Mouse (Mus musculus): ENCODE results near the gene Maz. TPM values are rescaled to one million over a fixed set of nuclear protein-coding genes. Genes with fewer than 3 reads are reported as not detected.

Maz gene
- polyA plus RNA-seq, 1 experiment: 72.0 TPM

GRCm38 (mm10) chr7:127021563-127022527, 5.0 kb downstream of the Maz start:
- no peak for DNase-seq (ENCODE audit: low spot score)

- no peak for DNase-seq (ENCODE audit: low spot score)
These were observed 5.8 kb downstream of the Maz start, which contains the start of the genes Gm42742 and Prrt2 for GRCm38 (mm10) chr7:127020901-127021562. Gene Gm42742 (minus strand): TSS chr7:127021097. Gene Prrt2 (minus strand): TSS chr7:127021211.

- DNase-seq (ENCODE audit: low spot score): no peak
These were observed 6.3 kb downstream of the Maz start for GRCm38 (mm10) chr7:127020491-127020890.

- no peak for DNase-seq (ENCODE audit: low spot score)
These were observed 6.8 kb downstream of the Maz start for GRCm38 (mm10) chr7:127020031-127020430.

GRCm38 (mm10) chr7:127019306-127019960, 7.4 kb downstream of the Maz start:
- no peak for DNase-seq (ENCODE audit: low spot score)

GRCm38 (mm10) chr7:127018416-127019305, 8.2 kb downstream of the Maz start:
- no peak for DNase-seq (ENCODE audit: low spot score)

- DNase-seq (ENCODE audit: low spot score): no peak
These were observed 8.9 kb downstream of the Maz start for GRCm38 (mm10) chr7:127017950-127018345.

GRCm38 (mm10) chr7:127016971-127017949, 9.6 kb downstream of the Maz start, which contains the start of gene Pagr1a:
Gene Pagr1a (minus strand): TSS chr7:127017352.
- peak; percentile 94 for DNase-seq (ENCODE audit: low spot score)

GRCm38 (mm10) chr7:127016486-127016938, 10.3 kb downstream of the Maz start:
- no peak for DNase-seq (ENCODE audit: low spot score)

- DNase-seq (ENCODE audit: low spot score): no peak
These were observed 10.6 kb downstream of the Maz start, which contains the start of gene Pagr1b for GRCm38 (mm10) chr7:127016481-127016485. Gene Pagr1b (minus strand): TSS chr7:127016484.

- no peak for DNase-seq (ENCODE audit: low spot score)
These were observed 10.8 kb downstream of the Maz start for GRCm38 (mm10) chr7:127016081-127016480.

GRCm38 (mm10) chr7:127014993-127015392, 11.8 kb downstream of the Maz start:
- no peak for DNase-seq (ENCODE audit: low spot score)

- DNase-seq (ENCODE audit: low spot score): peak; percentile 55
These were observed 12.5 kb downstream of the Maz start, which contains the start of gene Mvp for GRCm38 (mm10) chr7:127014320-127014719. Gene Mvp (minus strand): TSS chr7:127014621.

GRCm38 (mm10) chr7:127013385-127013784, 13.5 kb downstream of the Maz start:
- DNase-seq (ENCODE audit: low spot score): no peak

GRCm38 (mm10) chr7:127012845-127013244, 14.0 kb downstream of the Maz start:
- DNase-seq (ENCODE audit: low spot score): no peak

GRCm38 (mm10) chr7:127012374-127012773, 14.5 kb downstream of the Maz start:
- no peak for DNase-seq (ENCODE audit: low spot score)

GRCm38 (mm10) chr7:127011717-127012116, 15.1 kb downstream of the Maz start:
- no peak for DNase-seq (ENCODE audit: low spot score)

GRCm38 (mm10) chr7:127011051-127011450, 15.8 kb downstream of the Maz start:
- no peak for DNase-seq (ENCODE audit: low spot score)

- DNase-seq (ENCODE audit: low spot score): no peak
These were observed 17.3 kb downstream of the Maz start for GRCm38 (mm10) chr7:127009307-127010085.

All from urinary bladder, adult 2 months (tissue).